Mouse (Mus musculus) bone marrow, adult 2 months (tissue): ENCODE results near the gene Tmed8.

Experiments used
- CTCF ChIP-seq: fragments of 200-500 bp; IDR thresholded peaks from 2 replicates; pipeline ENCODE4 v1.5.1; 2011; ENCODE audit warnings: low read length, control low read depth; ENCODE audit not compliant: control insufficient read depth, insufficient read depth
- POLR2A ChIP-seq: fragments of 200-500 bp; IDR thresholded peaks from 2 replicates; pipeline ENCODE4 v1.6.1; 2011; ENCODE audit warnings: low read depth, mild to moderate bottlenecking, control low read depth, low read length, borderline replicate concordance; ENCODE audit not compliant: control insufficient read depth

DNA sequence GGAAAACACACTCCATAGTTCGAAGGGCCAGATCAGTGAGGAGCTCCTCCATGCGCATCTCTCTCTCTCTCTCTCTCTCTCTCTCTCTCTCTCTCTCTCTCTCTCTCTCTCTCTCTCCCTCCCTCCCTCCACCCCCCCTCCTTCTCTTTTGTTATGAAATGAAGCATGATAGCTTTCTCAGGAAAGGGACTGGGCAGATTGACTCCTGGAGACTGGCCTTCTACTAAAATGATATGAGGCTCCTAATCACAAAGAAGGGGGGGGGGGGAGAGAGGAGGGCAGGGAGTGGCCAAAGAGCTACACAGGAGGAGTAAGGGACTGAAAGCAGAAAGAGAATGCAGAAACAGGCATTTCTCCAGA lies 61.9 kb downstream of the Tmed8 start:
- no peak for TF ChIP-seq CTCF
- TF ChIP-seq POLR2A: no peak
